Mouse (Mus musculus) heart, adult 2 months (tissue): ENCODE measurements at regions not wholly inside any gene's neighbourhood (a gene's known extent, or its start where the extent isn't known, plus 50 kb on each side); places are given as distances from the start of the nearest gene placed in this dataset.

ENCODE experiments used
- CTCF ChIP-seq: fragments of 200-600 bp; IDR thresholded peaks from 2 replicates; pipeline ENCODE4 v1.8.1; 2022; ENCODE audit warnings: antibody characterized with exemption, mild to moderate bottlenecking, moderate library complexity
- EP300 ChIP-seq: fragments of 200-500 bp; IDR thresholded peaks from 2 replicates; pipeline ENCODE4 v1.6.1; 2011; ENCODE audit warnings: low read depth, low read length, control low read depth; ENCODE audit not compliant: insufficient read depth
- POLR2A ChIP-seq: fragments of 200-500 bp; IDR thresholded peaks from 2 replicates; pipeline ENCODE4 v1.6.1; 2011; ENCODE audit warnings: mild to moderate bottlenecking, low read depth, low read length, control low read depth; ENCODE audit not compliant: insufficient read depth

- TF ChIP-seq POLR2A, result no peak
- TF ChIP-seq CTCF, result no peak
- no peak for TF ChIP-seq EP300
Measured at GRCm38 (mm10) chr5:76416256-76416655, 52.7 kb upstream of the Nmu start.
